Mouse (Mus musculus): ENCODE measurements at regions not wholly inside any gene's neighbourhood (a gene's known extent, or its start where the extent isn't known, plus 50 kb on each side); places are given as distances from the start of the nearest gene placed in this dataset.

GRCm38 (mm10) chr1:46985978-46986377 is 93.3 kb upstream of the Slc39a10 start:
- TF ChIP-seq CTCF (conservative IDR thresholded peaks at IDR 0.05; ENCODE audit: insufficient read depth, insufficient read length, low read depth, low read length) (no peak), POLR2A (IDR thresholded peaks at IDR 0.05; ENCODE audit: low read depth, low read length) (no peak)

Data from kidney, adult 2 months (tissue).